Mouse (Mus musculus): ENCODE results near the gene Slc30a5. TPM values are rescaled to one million over a fixed set of nuclear protein-coding genes. Genes with fewer than 3 reads are reported as not detected.

Gene Slc30a5
- total RNA-seq, 2 experiments from 2014 or later, result 20.5 to 23.8 TPM

DNA sequence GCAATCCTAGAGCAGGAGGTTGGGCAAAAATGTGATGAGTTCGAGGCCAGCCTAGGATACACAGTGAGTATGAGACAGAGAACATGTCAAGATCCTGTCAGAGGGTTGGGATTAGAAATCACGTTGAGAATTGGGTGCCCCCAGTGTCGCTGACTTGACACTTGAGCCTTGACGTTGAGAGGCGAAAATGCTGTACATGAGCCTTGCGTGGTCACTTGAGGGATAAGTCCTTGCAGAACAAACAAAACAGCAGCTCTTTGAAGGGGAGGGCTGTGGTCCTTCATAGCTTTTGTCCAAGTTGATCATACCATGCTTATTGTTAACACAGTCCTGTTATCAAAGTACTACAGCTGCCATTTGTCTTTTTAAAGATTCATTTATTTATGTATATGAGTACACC lies 56.5 kb downstream of the Slc30a5 start:
- intact Hi-C loops (cut with DNase I), result no loop called here
- DNase-seq (ENCODE audit: low spot score), result no peak

DNA sequence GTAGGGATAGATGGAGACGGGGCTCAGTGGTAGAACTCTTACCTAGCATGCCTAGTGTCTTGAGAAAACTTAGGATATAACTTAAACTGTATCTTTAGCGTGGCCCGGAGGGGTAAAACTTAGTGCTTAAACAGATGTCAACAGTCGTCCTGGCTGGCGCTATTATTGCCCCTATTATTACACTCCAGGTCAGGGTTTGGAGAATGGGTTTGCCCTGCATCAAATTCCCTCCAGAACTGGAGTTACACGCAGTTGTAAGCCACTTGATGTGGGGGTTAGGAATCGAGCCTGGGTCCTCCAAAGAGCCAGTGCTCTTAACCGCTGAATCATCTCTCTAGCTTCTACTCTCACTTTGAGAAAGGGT lies 57.2 kb downstream of the Slc30a5 start:
- no peak for DNase-seq (ENCODE audit: low spot score)
- intact Hi-C loops (cut with DNase I), result no loop called here

DNA sequence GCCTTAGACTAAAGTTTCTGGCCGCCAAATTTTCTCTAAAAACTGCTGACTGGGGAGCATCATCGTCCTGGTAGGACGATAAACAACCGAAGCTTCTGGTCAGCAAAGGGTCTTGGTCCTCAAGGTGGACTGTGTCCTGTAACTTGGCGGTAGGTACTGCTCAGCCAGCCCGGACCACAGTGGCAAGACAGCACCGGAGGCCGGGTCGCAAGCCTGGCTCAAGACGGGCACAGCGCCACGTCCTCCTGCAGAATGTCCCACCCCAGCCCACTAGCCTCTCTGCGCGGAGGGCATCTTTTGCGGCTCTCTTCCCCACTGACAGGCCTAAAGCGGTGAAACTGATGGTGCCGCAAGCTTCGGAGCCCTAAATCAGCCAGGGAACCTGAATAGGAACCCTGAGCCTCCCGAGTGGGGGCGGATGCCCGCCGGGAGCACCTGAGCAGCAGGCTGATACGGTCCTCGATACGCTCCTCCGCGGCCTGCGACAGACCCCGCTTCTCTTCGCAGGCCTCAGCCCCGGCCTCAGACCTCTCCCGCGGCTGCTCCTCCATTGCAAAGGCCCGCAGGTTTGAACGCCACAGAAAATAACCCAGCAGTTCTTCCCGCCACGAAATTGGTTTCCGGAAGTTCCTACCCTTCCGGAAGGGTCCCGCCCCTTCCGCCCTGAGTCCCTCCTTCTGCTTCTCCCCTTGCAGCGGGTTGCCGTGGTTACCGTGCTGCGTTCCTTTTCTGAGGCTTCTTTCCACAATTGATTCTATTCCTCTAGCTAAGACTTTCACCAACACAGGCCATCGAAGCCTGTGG lies 57.8 kb downstream of the Slc30a5 start, which contains the start of gene Cenph:
Gene Cenph (minus strand): TSS at position 648 of the 804 bp plus-strand sequence.
- intact Hi-C loops (cut with DNase I), result no loop called here
- peak; percentile 53 for DNase-seq (ENCODE audit: low spot score)

- no peak for DNase-seq (ENCODE audit: low spot score)
- intact Hi-C loops (cut with DNase I), result no loop called here
Observed at GRCm38 (mm10) chr13:100774704-100775103, 58.5 kb downstream of the Slc30a5 start.

DNA sequence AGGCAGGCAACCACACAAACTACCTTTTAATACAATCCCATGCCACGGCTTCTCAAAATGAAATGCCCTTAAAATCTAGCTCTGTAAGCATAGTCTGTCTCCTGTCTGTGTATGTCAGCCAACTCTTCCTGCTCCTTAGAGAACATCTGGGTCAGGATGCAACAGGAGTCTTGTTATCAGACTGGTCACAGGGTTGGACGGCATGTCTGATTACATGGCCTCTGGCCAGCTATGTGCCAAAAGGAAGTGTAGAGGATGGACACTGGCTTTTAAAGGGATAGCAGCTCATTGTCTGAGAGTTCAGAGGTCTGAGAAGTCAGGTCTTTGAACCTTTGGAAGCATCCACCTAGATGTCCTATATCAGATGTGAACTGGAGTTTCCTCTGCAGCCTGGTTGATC lies 77.9 kb downstream of the Slc30a5 start:
- intact Hi-C loops (cut with DNase I), result no loop called here

DNA sequence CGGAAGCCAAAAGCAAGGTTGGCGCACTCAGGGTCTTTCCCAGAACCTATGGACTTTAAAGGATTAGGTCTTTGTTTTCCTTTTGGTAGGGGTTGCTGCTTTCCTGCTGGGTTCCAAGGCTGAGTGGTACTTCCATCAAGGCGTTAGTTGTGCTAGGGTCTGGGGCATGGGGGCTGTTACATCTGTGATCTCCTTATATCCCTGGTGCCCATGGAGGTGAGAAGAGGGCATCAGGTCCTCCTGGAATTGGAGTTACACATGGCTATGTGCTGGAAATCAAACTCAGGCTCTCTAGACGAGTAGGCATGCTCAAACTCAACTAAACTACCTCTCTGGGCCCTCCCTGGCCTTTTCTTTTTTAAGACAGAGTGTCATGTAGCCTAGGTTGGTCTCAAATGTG lies 79.0 kb downstream of the Slc30a5 start:
- intact Hi-C loops (cut with DNase I), result no loop called here
- no peak for DNase-seq (ENCODE audit: low spot score)

More for the DNA sequence above, 77.9 kb downstream of the Slc30a5 start:
- no peak for DNase-seq (ENCODE audit: low spot score)

GRCm38 (mm10) chr13:100753011-100753410 lies 80.2 kb downstream of the Slc30a5 start:
- intact Hi-C loops (cut with DNase I), result no loop called here
- no peak for DNase-seq (ENCODE audit: low spot score)

Other genes starting within 250 kb of the Slc30a5 start
- gene Marveld2, start 216.5 kb downstream of the Slc30a5 start, total RNA-seq (2021), result under 1 TPM; 0.18 to 0.59 TPM
- 10 to 100 TPM; 59.5 to 60.8 TPM for gene Ak6, start 182.4 kb downstream of the Slc30a5 start, total RNA-seq (2021)
- gene Rad17, start 182.4 kb downstream of the Slc30a5 start, total RNA-seq (2021), result 10 to 100 TPM; 12.5 to 15.3 TPM
- gene Taf9, start 181.8 kb downstream of the Slc30a5 start, total RNA-seq (2021), result 10 to 100 TPM; 11.8 to 12.9 TPM
- under 1 TPM; 0.64 to 0.70 TPM for gene Ccdc125, start 163.7 kb downstream of the Slc30a5 start, total RNA-seq (2021)
- gene Cdk7, start 102.5 kb downstream of the Slc30a5 start, total RNA-seq (2021), result 10 to 100 TPM; 20.5 to 22.8 TPM
- gene Mrps36, start 88.8 kb downstream of the Slc30a5 start, total RNA-seq (2021), result 100 to 1,000 TPM; 195 to 221 TPM
- gene Cenph, start 57.5 kb downstream of the Slc30a5 start, total RNA-seq (2021), result under 1 TPM in 1 of 2 experiments, not detected in 1; 0.20 TPM
- 1 to 10 TPM in 1 of 2 experiments, under 1 TPM in 1; 0.55 to 1.4 TPM for gene Ccnb1, start 46.9 kb downstream of the Slc30a5 start, total RNA-seq (2021)

Data from heart, postnatal 25 days (tissue).